Mouse (Mus musculus) limb, embryonic 13.5 days (tissue): ENCODE measurements around the gene Gm13288. TPM values are rescaled to one million over a fixed set of nuclear protein-coding genes. Genes with fewer than 3 reads are reported as not detected.
"Not testable (repeated sequence)": the region's sequence is repeated elsewhere in the genome, so short reads cannot be mapped to it uniquely, and the experiment has no call there.

ENCODE experiments used
- ATAC-seq: fragments of 200-750 bp; cut with Nextera tagmentation; 2 replicates; pipeline ENCODE4 v1.8.0; 2017; ENCODE audit warnings: low read depth, moderate number of reproducible peaks, moderate TSS enrichment; ENCODE audit not compliant: low FRiP score
- H3K27ac ChIP-seq: fragments of 300-500 bp; sonication (generic); 2 replicates; pipeline ENCODE4 v1.5.1; 2015; ENCODE audit warnings: inconsistent platforms, mild to moderate bottlenecking, moderate library complexity
- H3K27me3 ChIP-seq: fragments of 300-500 bp; sonication (generic); 2 replicates; pipeline ENCODE4 v1.6.1; 2015; ENCODE audit warnings: mild to moderate bottlenecking, inconsistent platforms
- H3K36me3 ChIP-seq: fragments of 300-500 bp; sonication (generic); 2 replicates; pipeline ENCODE4 v1.6.1; 2015; ENCODE audit warnings: inconsistent platforms, mild to moderate bottlenecking, moderate library complexity
- H3K4me1 ChIP-seq: fragments of 300-500 bp; sonication (generic); 2 replicates; pipeline ENCODE4 v1.6.1; 2015; ENCODE audit warnings: inconsistent platforms
- H3K4me2 ChIP-seq: fragments of 300-500 bp; sonication (generic); replicated peaks from 2 replicates; pipeline ENCODE4 v1.6.1; 2015; ENCODE audit warnings: inconsistent platforms, mild to moderate bottlenecking, moderate library complexity
- H3K4me3 ChIP-seq: fragments of 300-500 bp; sonication (generic); 2 replicates; pipeline ENCODE4 v1.5.1; 2015; ENCODE audit warnings: moderate library complexity, mild to moderate bottlenecking, inconsistent platforms
- H3K9ac ChIP-seq: fragments of 300-500 bp; sonication (generic); 2 replicates; pipeline ENCODE4 v1.6.1; 2015; ENCODE audit warnings: mild to moderate bottlenecking, inconsistent platforms
- H3K9me3 ChIP-seq: fragments of 300-500 bp; sonication (generic); 2 replicates; pipeline ENCODE4 v1.6.1; 2016; ENCODE audit warnings: inconsistent platforms
- WGBS: fragments of 180-500 bp; shearing (Covaris S2); methylation state at CpG from one replicate; pipeline ENCODE4 v1.1.7; 2015; 5-methylcytosine and 5-hydroxymethylcytosine counted together
- polyA plus RNA-seq: library from polyadenylated mRNA; unstranded; fragments of >200 nt; fragmentation: Nextera tagmentation; extraction: Ambion mirVana; gene quantifications from 2 replicates; pipeline ENCODE4 v1.2.1, GENCODE M21; 2015

Gm13288 gene
- polyA plus RNA-seq, 1 experiment from 2014 or later = not detected

- H3K4me1 ChIP-seq, ATAC-seq, H3K9me3 ChIP-seq, H3K4me3 ChIP-seq, H3K4me2 ChIP-seq, H3K27me3 ChIP-seq, H3K9ac ChIP-seq, H3K36me3 ChIP-seq, H3K27ac ChIP-seq: not testable (repeated sequence)
- 59% methylated on average over 11 of the region's 18 CpGs for WGBS
Measured at GRCm38 (mm10) chr4:88780320-88780719, 25.0 kb upstream of the Gm13288 start.

GRCm38 (mm10) chr4:88781831-88782230 is 23.5 kb upstream of the Gm13288 start, which contains the start of gene Ifnz:
Gene Ifnz, plus strand, starts transcription at chr4:88782131.
- Histone ChIP-seq H3K4me3 (peak within 1 kb of the TSS; percentile 30), H3K4me2 (peak within 1 kb of the TSS; percentile 51)
- H3K9me3 ChIP-seq, H3K27ac ChIP-seq, H3K9ac ChIP-seq, H3K27me3 ChIP-seq, ATAC-seq, H3K4me1 ChIP-seq, H3K36me3 ChIP-seq: not testable (repeated sequence)
- 23% methylated on average over 5 of the region's 7 CpGs for WGBS

GRCm38 (mm10) chr4:88782335-88782734 is 23.0 kb upstream of the Gm13288 start:
- not testable (repeated sequence) for H3K36me3 ChIP-seq, H3K4me1 ChIP-seq, H3K27me3 ChIP-seq, H3K9ac ChIP-seq, H3K9me3 ChIP-seq, ATAC-seq, H3K27ac ChIP-seq
- peak overlapping the region; percentile 51 for H3K4me2 ChIP-seq
- H3K4me3 ChIP-seq = peak overlapping the region; percentile 30
- 0% methylated on average over 13 of the region's 31 CpGs for WGBS

- H3K27me3 ChIP-seq, H3K4me2 ChIP-seq, ATAC-seq, H3K9ac ChIP-seq, H3K27ac ChIP-seq, H3K9me3 ChIP-seq, H3K4me1 ChIP-seq, H3K36me3 ChIP-seq, H3K4me3 ChIP-seq: not testable (repeated sequence)
- WGBS = no CpG with 5 or more reads among the region's 27 CpGs
Measured at GRCm38 (mm10) chr4:88785409-88785808, 19.9 kb upstream of the Gm13288 start, which contains the start of gene Gm13276. Gene Gm13276, plus strand, starts transcription at chr4:88785709.

- not testable (repeated sequence) for H3K4me2 ChIP-seq, ATAC-seq, H3K9ac ChIP-seq, H3K27me3 ChIP-seq, H3K9me3 ChIP-seq, H3K27ac ChIP-seq, H3K36me3 ChIP-seq, H3K4me3 ChIP-seq, H3K4me1 ChIP-seq
- WGBS = 0% methylated on average over 4 of the region's 28 CpGs
Measured at GRCm38 (mm10) chr4:88788402-88788801, 16.9 kb upstream of the Gm13288 start, which contains the start of gene Gm13277. Gene Gm13277, plus strand, starts transcription at chr4:88788632.

- WGBS = no CpG with 5 or more reads among the region's 28 CpGs
- H3K9me3 ChIP-seq = not testable (repeated sequence)
Measured at GRCm38 (mm10) chr4:88791250-88791649, 14.1 kb upstream of the Gm13288 start, which contains the start of gene Gm13278. Gene Gm13278, plus strand, starts transcription at chr4:88791550.

GRCm38 (mm10) chr4:88793936-88794675 is 11.2 kb upstream of the Gm13288 start, which contains the start of gene Gm13275:
Gene Gm13275, plus strand, starts transcription at chr4:88794487.
- H3K9me3 ChIP-seq, H3K27ac ChIP-seq, H3K4me3 ChIP-seq, ATAC-seq, H3K36me3 ChIP-seq, H3K9ac ChIP-seq, H3K27me3 ChIP-seq, H3K4me2 ChIP-seq, H3K4me1 ChIP-seq: not testable (repeated sequence)
- WGBS = 0% methylated on average over 14 of the region's 52 CpGs

More at GRCm38 (mm10) chr4:88791250-88791649, 14.1 kb upstream of the Gm13288 start, which contains the start of gene Gm13278:
- H3K27ac ChIP-seq, H3K36me3 ChIP-seq, H3K9ac ChIP-seq, H3K27me3 ChIP-seq, H3K4me1 ChIP-seq, ATAC-seq, H3K4me2 ChIP-seq, H3K4me3 ChIP-seq: not testable (repeated sequence)

GRCm38 (mm10) chr4:88797097-88797496 is 8.2 kb upstream of the Gm13288 start, which contains the start of gene Gm13279:
Gene Gm13279, plus strand, starts transcription at chr4:88797397.
- not testable (repeated sequence) for H3K27ac ChIP-seq, H3K4me2 ChIP-seq, H3K4me1 ChIP-seq, H3K27me3 ChIP-seq, H3K9ac ChIP-seq, H3K36me3 ChIP-seq, H3K9me3 ChIP-seq, H3K4me3 ChIP-seq, ATAC-seq
- no CpG with 5 or more reads among the region's 28 CpGs for WGBS

- not testable (repeated sequence) for H3K4me1 ChIP-seq, H3K4me2 ChIP-seq, H3K27ac ChIP-seq, H3K9me3 ChIP-seq, H3K4me3 ChIP-seq, H3K36me3 ChIP-seq, H3K27me3 ChIP-seq, H3K9ac ChIP-seq, ATAC-seq
- WGBS = 21% methylated on average over 6 of the region's 7 CpGs
Measured at GRCm38 (mm10) chr4:88799365-88799764, 6.0 kb upstream of the Gm13288 start, which contains the start of gene Gm13285. Gene Gm13285, plus strand, starts transcription at chr4:88799665.

- not testable (repeated sequence) for ATAC-seq, H3K9ac ChIP-seq, H3K36me3 ChIP-seq, H3K27ac ChIP-seq, H3K4me3 ChIP-seq, H3K27me3 ChIP-seq, H3K4me1 ChIP-seq, H3K9me3 ChIP-seq
- no CpG with 5 or more reads among the region's 29 CpGs for WGBS
- H3K4me2 ChIP-seq = peak within 1 kb of the TSS; percentile 41; the same call in 1 of the 2 replicates
Measured at GRCm38 (mm10) chr4:88802954-88803353, 2.4 kb upstream of the Gm13288 start, which contains the start of gene Gm13287. Gene Gm13287, plus strand, starts transcription at chr4:88803254.

- H3K27ac ChIP-seq, H3K9ac ChIP-seq, H3K27me3 ChIP-seq, H3K36me3 ChIP-seq, H3K4me1 ChIP-seq, H3K9me3 ChIP-seq, ATAC-seq: not testable (repeated sequence)
- peak overlapping the region; percentile 28 for H3K4me3 ChIP-seq
- peak overlapping the region; percentile 46; the same call in 1 of the 2 replicates for H3K4me2 ChIP-seq
- WGBS = 0% methylated on average over 13 of the region's 34 CpGs
Measured at GRCm38 (mm10) chr4:88805761-88806160, 430 bp downstream of the Gm13288 start.

GRCm38 (mm10) chr4:88815928-88816327 is 10.6 kb downstream of the Gm13288 start, which contains the start of gene Ifna7:
Gene Ifna7, plus strand, starts transcription at chr4:88816228.
- H3K4me1 ChIP-seq = no peaks in the 10 kb centered on the region
- H3K4me3 ChIP-seq = no peak within 1 kb of the TSS
- no peaks in the 10 kb centered on the region for H3K9me3 ChIP-seq
- H3K9ac ChIP-seq = no peak within 1 kb of the TSS
- no peak within 1 kb of the TSS for H3K4me2 ChIP-seq
- ATAC-seq = no peak
- H3K27ac ChIP-seq = no peak within 1 kb of the TSS
- WGBS = 54% methylated on average over 3 of the region's 3 CpGs
- H3K27me3 ChIP-seq = no peaks in the 10 kb centered on the region; the same call in 1 of the 2 replicates
- no peaks in the 10 kb centered on the region for H3K36me3 ChIP-seq
